Mouse (Mus musculus) C3H10T1/2 (cell line): ENCODE measurements around the gene Ldb2. TPM values are rescaled to one million over a fixed set of nuclear protein-coding genes. Genes with fewer than 3 reads are reported as not detected.

ENCODE experiments used
- polyA plus RNA-seq, 2 experiments: library from polyadenylated mRNA; unstranded; fragments of >200 nt; fragmentation: generic; extraction: Trizol; gene quantifications; one replicate each; pipeline ENCODE4 v1.2.1; 2012; ENCODE audit warnings: missing spikeins in 2 of 2

The Ldb2 gene
- 1 to 10 TPM in 1 of 2 experiments, under 1 TPM in 1; 0.09 to 2.9 TPM for polyA plus RNA-seq

DNA sequence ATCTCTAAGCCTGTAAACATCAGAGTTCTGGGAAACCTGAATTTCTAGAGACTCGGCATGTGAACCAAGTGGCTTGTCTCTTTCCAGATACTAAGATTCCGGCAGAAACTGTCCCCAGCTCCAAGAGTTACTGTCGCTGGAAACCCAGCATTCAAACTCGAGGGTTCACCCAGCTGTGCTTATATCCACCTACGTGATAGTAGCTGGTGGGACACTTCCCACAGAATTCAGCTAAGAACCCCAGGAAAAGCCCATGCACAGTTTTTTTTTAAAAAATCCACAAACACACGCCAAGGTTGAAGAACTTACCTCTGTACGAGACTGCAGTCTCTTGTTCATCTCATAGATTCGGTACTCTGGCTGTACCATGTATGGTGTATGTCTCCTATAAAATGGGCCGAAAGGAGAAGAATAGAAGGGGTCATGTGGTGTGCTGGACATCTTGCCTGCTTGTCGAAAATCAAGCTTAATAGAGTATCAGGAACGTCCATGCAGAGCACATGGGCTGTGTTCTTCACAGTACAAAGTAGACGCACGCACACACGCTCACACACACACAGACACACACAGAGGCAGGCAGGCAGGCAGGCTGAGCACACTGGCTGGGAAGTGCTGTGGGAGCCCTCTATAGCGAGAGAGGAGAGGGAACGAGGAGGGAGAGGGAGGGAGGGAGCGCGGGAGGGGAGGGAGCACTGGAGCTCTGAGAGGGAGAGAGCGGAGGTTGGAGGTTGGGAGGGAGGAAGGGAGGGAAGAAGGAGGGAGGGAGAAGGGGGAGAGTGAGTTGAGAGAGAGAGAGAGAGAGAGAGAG, at the start of gene Ldb2:
Gene Ldb2 (minus strand): TSS at position 628 of the 808 bp plus-strand sequence.

